Mouse (Mus musculus) urinary bladder, adult 2 months (tissue): ENCODE results near the gene Elovl5. TPM values are rescaled to one million over a fixed set of nuclear protein-coding genes. Genes with fewer than 3 reads are reported as not detected.
A peak's percentile ranks its signal among the peaks of the same experiment; 100 is the strongest.
"Not testable (repeated sequence)": the region's sequence is repeated elsewhere in the genome, so short reads cannot be mapped to it uniquely, and the experiment has no call there.

ENCODE experiments used
- DNase-seq: peaks from one replicate; pipeline ENCODE4 v3.0.0; 2022; ENCODE audit warnings: low spot score
- polyA plus RNA-seq: library from polyadenylated mRNA; depleted of rRNA; stranded (reverse); fragments of >200 nt; gene quantifications from 2 replicates; pipeline ENCODE4 v1.2.3, GENCODE M21; 2012

The Elovl5 gene
- polyA plus RNA-seq, 1 experiment: 59.3 TPM

- DNase-seq: not testable (repeated sequence)
Observed at GRCm38 (mm10) chr9:77993538-77994255, 76.5 kb downstream of the Elovl5 start.

- no peak for DNase-seq
Observed at GRCm38 (mm10) chr9:77995235-77995634, 78.1 kb downstream of the Elovl5 start.

GRCm38 (mm10) chr9:78000586-78001500 lies 83.7 kb downstream of the Elovl5 start:
- DNase-seq: no peak

- no peak for DNase-seq
Observed at GRCm38 (mm10) chr9:78003278-78003677, 86.1 kb downstream of the Elovl5 start.

- DNase-seq: no peak
Observed at GRCm38 (mm10) chr9:78005481-78005880, 88.3 kb downstream of the Elovl5 start.

- peak; percentile 63 for DNase-seq
Observed at GRCm38 (mm10) chr9:78006209-78007001, 89.2 kb downstream of the Elovl5 start.

GRCm38 (mm10) chr9:78009382-78009781 lies 92.2 kb downstream of the Elovl5 start:
- no peak for DNase-seq

- DNase-seq: no peak
Observed at GRCm38 (mm10) chr9:78010187-78010586, 93.0 kb downstream of the Elovl5 start.

- DNase-seq: no peak
Observed at GRCm38 (mm10) chr9:78010707-78011106, 93.5 kb downstream of the Elovl5 start.

- DNase-seq: no peak
Observed at GRCm38 (mm10) chr9:78012066-78012465, 94.9 kb downstream of the Elovl5 start.

GRCm38 (mm10) chr9:78012681-78013080 lies 95.5 kb downstream of the Elovl5 start:
- DNase-seq: no peak

- DNase-seq: no peak
Observed at GRCm38 (mm10) chr9:78013813-78014212, 96.6 kb downstream of the Elovl5 start.

- no peak for DNase-seq
Observed at GRCm38 (mm10) chr9:78015816-78016215, 98.7 kb downstream of the Elovl5 start.

GRCm38 (mm10) chr9:78016288-78016687 lies 99.1 kb downstream of the Elovl5 start:
- no peak for DNase-seq

- DNase-seq: no peak
Observed at GRCm38 (mm10) chr9:78021256-78021655, 104.1 kb downstream of the Elovl5 start.

GRCm38 (mm10) chr9:78022187-78022945 lies 105.2 kb downstream of the Elovl5 start:
- DNase-seq: no peak

- DNase-seq: no peak
Observed at GRCm38 (mm10) chr9:78024823-78025222, 107.7 kb downstream of the Elovl5 start.

- no peak for DNase-seq
Observed at GRCm38 (mm10) chr9:78027099-78027498, 109.9 kb downstream of the Elovl5 start.

- no peak for DNase-seq
Observed at GRCm38 (mm10) chr9:78030835-78031456, 113.8 kb downstream of the Elovl5 start.

- DNase-seq: no peak
Observed at GRCm38 (mm10) chr9:78032930-78033329, 115.8 kb downstream of the Elovl5 start.
